Mouse (Mus musculus) stomach, postnatal 0 days (tissue): ENCODE results near the gene Dnal4.

Experiments
- CTCF ChIP-seq: IDR thresholded peaks from 2 replicates; pipeline ENCODE4 v1.5.1; 2016; ENCODE audit warnings: antibody characterized with exemption, low read depth, mild to moderate bottlenecking, moderate library complexity
- EP300 ChIP-seq: optimal IDR thresholded peaks from 2 replicates; pipeline ENCODE3; 2016; ENCODE audit warnings: antibody characterized with exemption

DNA sequence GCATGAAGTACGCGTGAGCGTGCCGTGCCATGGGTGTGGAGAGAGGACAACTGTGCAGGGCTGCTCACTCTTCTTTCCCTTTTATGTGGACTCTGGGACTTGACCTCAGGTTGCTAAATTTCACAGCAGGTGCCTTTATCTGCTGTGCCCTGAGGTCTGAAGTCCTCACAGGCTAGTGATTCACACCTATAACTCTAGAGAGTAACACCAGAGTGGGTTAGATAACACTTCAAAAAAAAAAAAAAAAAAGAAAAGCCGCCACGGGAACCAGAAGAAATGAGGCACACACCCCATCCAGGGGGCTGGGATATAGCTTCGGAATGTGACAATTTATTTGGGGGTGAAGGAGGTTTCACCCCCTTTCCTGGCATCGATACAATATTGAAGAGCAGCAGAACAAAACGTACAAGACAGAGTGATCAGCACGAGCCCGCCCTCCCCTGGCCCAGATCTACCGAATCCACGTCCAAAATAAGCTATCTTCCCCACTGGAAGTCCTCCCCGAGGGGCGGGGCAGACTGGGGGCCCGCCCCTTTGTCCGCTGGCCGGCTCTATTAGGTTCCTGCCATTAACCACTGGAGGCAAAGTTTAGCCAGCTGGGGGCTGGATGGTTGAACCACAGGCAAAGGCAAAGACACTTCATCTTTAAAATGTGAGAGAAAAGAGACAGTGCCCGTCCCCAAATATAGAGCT lies 46.1 kb upstream of the Dnal4 start:
- TF ChIP-seq CTCF (no peak; the same call in 1 of the 2 replicates), EP300 (no peak)
